Mouse (Mus musculus) hindbrain, postnatal 0 days (tissue): ENCODE data around the gene Hs6st3. TPM values are rescaled to one million over a fixed set of nuclear protein-coding genes. Genes with fewer than 3 reads are reported as not detected.

Experiments
- ATAC-seq: fragments of 200-750 bp; cut with Nextera tagmentation; 2 replicates; pipeline ENCODE4 v1.8.0; 2017; ENCODE audit warnings: mild to moderate bottlenecking, moderate TSS enrichment, moderate library complexity
- DNase-seq: peaks from one replicate; pipeline ENCODE4 v3.0.0-alpha.2; 2015; ENCODE audit warnings: low spot score
- H3K27ac ChIP-seq: fragments of 300-500 bp; sonication (generic); 2 replicates; pipeline ENCODE4 v1.5.1; 2014; ENCODE audit warnings: mild to moderate bottlenecking
- H3K27me3 ChIP-seq: fragments of 300-500 bp; sonication (generic); 2 replicates; pipeline ENCODE4 v1.6.1; 2014; ENCODE audit warnings: low read length, mixed read lengths; ENCODE audit not compliant: insufficient read depth
- H3K36me3 ChIP-seq: fragments of 300-500 bp; sonication (generic); 2 replicates; pipeline ENCODE4 v1.6.1; 2014; ENCODE audit warnings: low read length, mixed read lengths; ENCODE audit not compliant: insufficient read depth
- H3K4me1 ChIP-seq: fragments of 300-500 bp; sonication (generic); 2 replicates; pipeline ENCODE4 v1.6.1; 2014; ENCODE audit warnings: antibody characterized with exemption, low read length, mixed read lengths; ENCODE audit not compliant: insufficient read depth
- H3K4me2 ChIP-seq: fragments of 300-500 bp; sonication (generic); 2 replicates; pipeline ENCODE4 v1.6.1; 2014; ENCODE audit warnings: low read depth, mild to moderate bottlenecking, low read length, moderate library complexity, mixed read lengths
- H3K4me3 ChIP-seq: fragments of 300-500 bp; sonication (generic); 2 replicates; pipeline ENCODE4 v1.5.1; 2014; ENCODE audit warnings: low read length
- H3K9ac ChIP-seq: fragments of 300-500 bp; sonication (generic); replicated peaks from 2 replicates; pipeline ENCODE4 v1.6.1; 2014; ENCODE audit warnings: mild to moderate bottlenecking, low read length, moderate library complexity, mixed read lengths
- H3K9me3 ChIP-seq: fragments of 300-500 bp; sonication (generic); 2 replicates; pipeline ENCODE4 v1.6.1; 2016; ENCODE audit warnings: low read length, mixed read lengths
- CTCF ChIP-seq: IDR thresholded peaks from 2 replicates; pipeline ENCODE4 v1.5.1; 2016; ENCODE audit warnings: antibody characterized with exemption, control low read depth, low read depth
- WGBS: fragments of 180-500 bp; shearing (Covaris S2); extraction: QIAGEN DNeasy Blood & Tissue Kit; methylation state at CpG from one replicate; pipeline ENCODE4 v1.1.7; 2014; 5-methylcytosine and 5-hydroxymethylcytosine counted together
- polyA plus RNA-seq: library from polyadenylated mRNA; unstranded; fragments of >200 nt; fragmentation: Nextera tagmentation; extraction: Ambion mirVana; gene quantifications from 2 replicates; pipeline ENCODE4 v1.2.1, GENCODE M21; 2015
- total RNA-seq: library from RNA; depleted of rRNA; stranded (reverse); fragments of >200 nt; gene quantifications from 2 replicates; pipeline ENCODE4 v1.2.3, GENCODE M21; 2014

The Hs6st3 gene
- total and polyA plus RNA-seq, 2 experiments from 2014 or later, result 2.8 to 38.6 TPM

DNA sequence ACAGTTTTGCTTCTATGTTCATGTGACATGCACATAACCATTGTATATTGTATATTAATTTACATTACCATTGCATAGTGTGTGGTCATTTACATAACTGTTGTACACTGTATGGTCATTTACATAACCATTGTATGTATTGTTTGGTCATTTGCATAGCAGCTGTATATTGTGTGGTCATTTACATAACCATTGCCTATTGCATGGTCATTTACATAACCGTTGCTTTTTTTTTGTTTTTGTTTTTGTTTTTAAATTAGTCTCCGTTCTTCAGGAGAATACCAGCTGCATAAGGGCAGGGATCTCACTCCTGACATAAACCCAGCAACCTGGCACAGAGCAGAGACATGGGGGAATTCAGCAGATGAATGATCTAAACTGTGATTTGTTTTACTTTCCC, 95.5 kb downstream of the Hs6st3 start:
- Histone ChIP-seq H3K4me2 (no peak overlapping the region), H3K9me3 (no peaks in the 10 kb centered on the region), H3K4me3 (no peak overlapping the region), H3K27ac (no peak overlapping the region), H3K36me3 (no peaks in the 10 kb centered on the region), H3K27me3 (no peaks in the 10 kb centered on the region), H3K9ac (no peak overlapping the region), H3K4me1 (no peaks in the 10 kb centered on the region)
- DNase-seq, result no peak
- 29% methylated on average over 2 of the region's 2 CpGs for WGBS
- no peak for TF ChIP-seq CTCF
- ATAC-seq, result no peak

GRCm38 (mm10) chr14:119247131-119247530, 109.0 kb downstream of the Hs6st3 start:
- DNase-seq (no peak), ATAC-seq (no peak)
- TF ChIP-seq CTCF, result no peak
- 95% methylated on average over 6 of the region's 6 CpGs for WGBS
- Histone ChIP-seq H3K4me2 (no peak overlapping the region), H3K36me3 (no peaks in the 10 kb centered on the region), H3K4me3 (no peak overlapping the region), H3K9me3 (no peaks in the 10 kb centered on the region), H3K27ac (no peak overlapping the region), H3K4me1 (no peaks in the 10 kb centered on the region), H3K9ac (no peak overlapping the region), H3K27me3 (no peaks in the 10 kb centered on the region)

DNA sequence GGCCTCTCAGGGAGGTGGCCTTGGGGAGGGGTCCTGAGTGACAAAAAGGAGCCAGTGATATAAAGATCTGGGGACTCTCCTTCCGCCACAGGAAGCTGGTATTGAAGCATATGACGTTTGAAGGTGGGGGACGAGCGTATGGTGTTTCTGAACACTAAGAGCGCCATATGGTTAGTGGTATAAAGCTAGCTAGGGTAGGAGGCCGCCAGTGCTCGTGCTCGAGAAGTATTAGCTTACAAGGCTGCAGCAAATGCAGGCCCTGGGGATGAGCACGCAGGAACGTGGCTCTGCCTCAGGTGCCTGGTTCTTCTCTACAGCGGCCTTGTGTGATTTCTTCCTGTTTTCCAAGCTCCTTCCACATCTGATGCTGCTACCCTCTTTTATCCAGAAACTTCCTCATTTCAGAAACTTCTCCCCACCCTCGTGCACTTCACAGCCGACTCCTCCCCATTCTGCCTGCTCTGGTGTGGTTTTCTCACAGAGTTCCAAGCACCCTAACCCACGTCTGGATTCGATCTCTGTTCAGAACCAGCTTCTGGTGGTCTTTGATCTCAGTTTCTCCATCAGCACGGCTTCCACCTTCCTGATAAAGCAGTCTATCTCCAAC, 110.0 kb downstream of the Hs6st3 start:
- 87% methylated on average over 16 of the region's 16 CpGs for WGBS
- no peak for TF ChIP-seq CTCF
- no peak for ATAC-seq

DNA sequence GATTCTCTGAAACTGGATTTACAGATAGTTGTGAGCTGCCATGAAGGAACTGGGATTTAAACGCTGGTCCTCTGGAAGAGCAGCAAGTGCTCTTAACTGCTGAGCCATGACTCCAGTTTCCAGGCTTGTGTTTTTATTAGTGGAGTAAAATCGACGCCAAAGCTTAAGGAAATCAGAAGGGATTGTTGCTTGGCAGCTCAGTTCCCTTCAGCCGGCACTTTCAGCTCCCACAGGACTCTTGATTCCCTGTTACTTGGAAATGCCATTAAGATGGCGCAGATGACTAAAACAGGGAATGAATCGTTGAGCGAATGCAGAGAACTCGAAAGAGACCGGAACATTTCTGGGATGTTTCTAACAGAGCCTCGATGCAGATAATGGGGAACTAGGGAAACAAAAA, 112.2 kb downstream of the Hs6st3 start:
- Histone ChIP-seq H3K36me3 (no peaks in the 10 kb centered on the region), H3K9me3 (no peaks in the 10 kb centered on the region), H3K27ac (no peak overlapping the region), H3K9ac (no peak overlapping the region), H3K27me3 (no peaks in the 10 kb centered on the region), H3K4me2 (no peak overlapping the region), H3K4me1 (no peaks in the 10 kb centered on the region), H3K4me3 (no peak overlapping the region)
- DNase-seq (peak; percentile 30), ATAC-seq (no peak)
- whole genome bisulfite sequencing, result 69% methylated on average over 10 of the region's 10 CpGs
- TF ChIP-seq CTCF, result no peak

More for the DNA sequence above, 110.0 kb downstream of the Hs6st3 start:
- no peaks in the 10 kb centered on the region for H3K9me3 ChIP-seq
- no peak overlapping the region for H3K9ac ChIP-seq
- no peaks in the 10 kb centered on the region for H3K27me3 ChIP-seq
- H3K4me1 ChIP-seq, result no peaks in the 10 kb centered on the region
- H3K27ac ChIP-seq, result no peak overlapping the region
- no peak overlapping the region for H3K4me3 ChIP-seq
- H3K36me3 ChIP-seq, result no peaks in the 10 kb centered on the region
- DNase-seq, result no peak
- no peak overlapping the region for H3K4me2 ChIP-seq

DNA sequence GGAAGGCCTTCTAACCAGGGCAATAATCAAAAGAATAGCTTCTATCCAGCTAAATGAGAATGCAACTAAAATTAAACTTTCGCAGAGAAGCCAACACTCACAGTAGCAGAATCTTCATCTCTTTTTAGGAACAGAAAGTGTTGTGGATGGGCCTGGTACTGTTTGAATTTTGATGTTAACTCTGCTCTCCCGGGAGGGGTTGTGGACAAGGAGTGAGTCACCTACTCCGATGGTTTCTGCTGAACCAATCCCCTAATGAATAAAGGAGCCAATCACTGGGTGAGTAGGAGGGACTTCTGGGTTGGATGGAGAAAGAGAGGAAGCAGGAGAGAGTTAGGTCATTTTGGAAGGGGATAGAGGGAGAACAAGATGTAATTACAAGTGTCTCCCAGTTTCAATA, 117.3 kb downstream of the Hs6st3 start:
- H3K9me3 ChIP-seq, result no peaks in the 10 kb centered on the region
- ATAC-seq (no peak), DNase-seq (no peak)
- H3K4me1 ChIP-seq, result no peaks in the 10 kb centered on the region
- TF ChIP-seq CTCF, result no peak
- H3K27me3 ChIP-seq, result no peaks in the 10 kb centered on the region
- H3K36me3 ChIP-seq, result no peaks in the 10 kb centered on the region
- no peak overlapping the region for H3K9ac ChIP-seq
- H3K4me2 ChIP-seq, result no peak overlapping the region
- H3K4me3 ChIP-seq, result no peak overlapping the region
- WGBS, result 82% methylated on average over 3 of the region's 3 CpGs
- no peak overlapping the region for H3K27ac ChIP-seq

DNA sequence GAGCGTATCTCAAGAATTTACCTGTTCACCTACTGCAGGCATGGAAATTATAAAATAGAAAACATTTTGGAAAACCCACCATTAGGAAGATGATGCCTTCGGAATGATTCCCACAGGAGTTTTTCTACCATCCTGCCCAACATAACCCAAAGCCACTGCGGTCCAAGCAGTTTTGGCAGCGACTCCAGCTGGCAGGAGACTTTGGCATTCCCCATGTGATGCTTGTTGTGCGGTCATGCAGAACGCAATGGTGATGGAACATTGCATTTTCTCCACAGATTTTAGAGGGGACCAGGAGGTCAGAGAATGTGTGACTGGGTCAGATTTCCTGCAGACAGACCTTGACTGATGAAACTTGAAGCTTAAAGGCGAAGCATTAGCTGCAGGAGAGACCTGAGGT, 118.9 kb downstream of the Hs6st3 start:
- Histone ChIP-seq H3K4me2 (no peak overlapping the region), H3K27me3 (no peaks in the 10 kb centered on the region), H3K9me3 (no peaks in the 10 kb centered on the region), H3K9ac (no peak overlapping the region), H3K36me3 (no peaks in the 10 kb centered on the region), H3K27ac (no peak overlapping the region), H3K4me1 (no peaks in the 10 kb centered on the region), H3K4me3 (no peak overlapping the region)
- no peak for TF ChIP-seq CTCF
- WGBS, result 61% methylated on average over 7 of the region's 7 CpGs
- ATAC-seq (no peak), DNase-seq (peak; percentile 59)

- Histone ChIP-seq H3K9ac (no peak overlapping the region), H3K4me2 (no peak overlapping the region), H3K27ac (no peak overlapping the region), H3K36me3 (no peaks in the 10 kb centered on the region), H3K9me3 (no peaks in the 10 kb centered on the region), H3K4me1 (no peaks in the 10 kb centered on the region), H3K27me3 (no peaks in the 10 kb centered on the region), H3K4me3 (no peak overlapping the region)
- ATAC-seq (no peak), DNase-seq (no peak)
- no peak for TF ChIP-seq CTCF
- WGBS, result 72% methylated on average over 14 of the region's 14 CpGs
Measured at GRCm38 (mm10) chr14:119260176-119260962, 122.2 kb downstream of the Hs6st3 start.
